Mouse (Mus musculus): ENCODE measurements at regions not wholly inside any gene's neighbourhood (a gene's known extent, or its start where the extent isn't known, plus 50 kb on each side); places are given as distances from the start of the nearest gene placed in this dataset.

DNA sequence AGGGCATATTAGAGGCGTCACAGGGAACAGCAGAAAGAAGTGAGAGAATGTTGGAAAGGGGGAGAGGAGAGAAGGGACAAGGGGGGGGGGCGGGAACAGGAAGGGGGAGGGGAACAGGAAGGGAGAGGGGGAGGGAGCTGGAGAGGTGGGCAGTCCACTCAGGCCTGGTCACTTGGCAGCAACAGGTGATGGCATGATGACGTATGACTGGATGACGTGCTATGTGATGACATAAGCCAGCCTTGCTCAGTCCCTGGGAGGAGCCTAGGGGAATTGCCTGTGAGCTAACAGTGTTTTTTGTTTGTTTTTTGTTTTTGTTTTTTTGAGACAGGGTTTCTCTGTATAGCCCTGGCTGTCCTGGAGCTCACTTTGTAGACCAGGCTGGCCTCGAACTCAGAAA is 80.6 kb downstream of the Sik1 start:
- TF ChIP-seq CTCF (conservative IDR thresholded peaks at IDR 0.05; ENCODE audit: low read length) (no peak), POU5F1 (IDR thresholded peaks at IDR 0.05; ENCODE audit: borderline replicate concordance, low read length) (no peak)

Measured in E14TG2a.4 (cell line).